Mouse (Mus musculus): Measurements from ENCODE around the gene Ajap1. TPM values are rescaled to one million over a fixed set of nuclear protein-coding genes. Genes with fewer than 3 reads are reported as not detected.

Ajap1 gene
- total and polyA plus RNA-seq, 3 experiments, result not detected

GRCm38 (mm10) chr4:153484392-153484791 is 1.8 kb upstream of the Ajap1 start:
- in situ Hi-C loops (cut with MboI; ENCODE audit: low pct_ligation_motif_present, low pct_unique_long_range_greater_than_20kb, low sequenced_read_pairs) (no loop called here), dilution Hi-C loops (cut with MboI; ENCODE audit: extremely low pct_ligation_motif_present, extremely low pct_unique_long_range_greater_than_20kb, low sequenced_read_pairs) (no loop called here)
- TF ChIP-seq MXI1 (IDR thresholded peaks at IDR 0.05; ENCODE audit: low read depth, low read length), result no peak
- no peak for TF ChIP-seq CTCF (conservative IDR thresholded peaks at IDR 0.05 in 1 of 2, IDR thresholded peaks at IDR 0.05 in 1 of 2; ENCODE audit: low read depth in 2 of 2, low read length in 2 of 2)
- no peak for TF ChIP-seq MAFK (IDR thresholded peaks at IDR 0.05; ENCODE audit: insufficient replicate concordance, low read length)
- TF ChIP-seq ZNF384 (IDR thresholded peaks at IDR 0.05; ENCODE audit: low read depth, low read length), result no peak
- TF ChIP-seq CHD2 (IDR thresholded peaks at IDR 0.05; ENCODE audit: low read length), result no peak
- no peak for TF ChIP-seq UBTF (IDR thresholded peaks at IDR 0.05; ENCODE audit: low read depth, low read length)
- no peak for TF ChIP-seq NELFE (IDR thresholded peaks at IDR 0.05; ENCODE audit: low read depth, low read length)
- no peak for TF ChIP-seq CHD1 (IDR thresholded peaks at IDR 0.05; ENCODE audit: low read depth, low read length)
- TF ChIP-seq USF1 (IDR thresholded peaks at IDR 0.05; ENCODE audit: low read depth, low read length), result no peak
- no peak for TF ChIP-seq MAX (IDR thresholded peaks at IDR 0.05; ENCODE audit: low read length)
- no peak for TF ChIP-seq ELF1 (IDR thresholded peaks at IDR 0.05; ENCODE audit: low read depth, low read length)

GRCm38 (mm10) chr4:153481361-153482234 is 1.0 kb downstream of the Ajap1 start:
- DNase-seq (ENCODE audit: extremely low read depth), result no peak
- dilution Hi-C loops (cut with MboI; ENCODE audit: extremely low pct_ligation_motif_present, extremely low pct_unique_long_range_greater_than_20kb, low sequenced_read_pairs) (no loop called here), in situ Hi-C loops (cut with MboI; ENCODE audit: low pct_ligation_motif_present, low pct_unique_long_range_greater_than_20kb, low sequenced_read_pairs) (no loop called here)
- Histone ChIP-seq H3K4me1 (ENCODE audit: control insufficient read depth in 1 of 2, insufficient read depth in 2 of 2) (no peaks in the 10 kb centered on the region), H3K4me3 (replicated peaks in 1 of 3; ENCODE audit: low read depth in 2 of 3, low read length in 2 of 3, poor library complexity in 1 of 3) (no peak overlapping the region), H3K36me3 (replicated peaks in 1 of 2; ENCODE audit: control insufficient read depth in 1 of 2, insufficient read depth in 1 of 2, low read length in 1 of 2) (no peaks in the 10 kb centered on the region), H3K79me2 (replicated peaks; ENCODE audit: control insufficient read depth, extremely low read depth, insufficient read depth, poor library complexity, severe bottlenecking) (no peaks in the 10 kb centered on the region), H3K27me3 (replicated peaks) (no peaks in the 10 kb centered on the region), H3K27ac (ENCODE audit: insufficient read depth, low read depth) (no peak overlapping the region), H3K4me2 (ENCODE audit: insufficient read depth, low read depth, poor library complexity, severe bottlenecking) (no peak overlapping the region), H3K9ac (ENCODE audit: insufficient read depth, low read depth) (no peak overlapping the region), H3K9me3 (replicated peaks; ENCODE audit: low read length) (peaks cover 93% of the 10 kb centered on the region)
- TF ChIP-seq IRF4 (IDR thresholded peaks at IDR 0.05; ENCODE audit: low read depth, low read length), result no peak
- TF ChIP-seq NRF1 (IDR thresholded peaks at IDR 0.05; ENCODE audit: low read depth, low read length), result no peak
- TF ChIP-seq POLR2A (IDR thresholded peaks at IDR 0.05; ENCODE audit: low read depth, low read length), result no peak
- no peak for TF ChIP-seq RAD21 (IDR thresholded peaks at IDR 0.05; ENCODE audit: low read depth, low read length)
- no peak for TF ChIP-seq JUN (IDR thresholded peaks at IDR 0.05; ENCODE audit: insufficient read depth, low read depth, low read length)
- no peak for TF ChIP-seq CHD2 (IDR thresholded peaks at IDR 0.05; ENCODE audit: low read length)
- no peak for TF ChIP-seq PAX5 (IDR thresholded peaks at IDR 0.05; ENCODE audit: low read length)
- no peak for TF ChIP-seq POLR2AphosphoS2 (IDR thresholded peaks at IDR 0.05; ENCODE audit: low read depth, low read length)
- no peak for TF ChIP-seq TBP (conservative IDR thresholded peaks at IDR 0.05; ENCODE audit: low read depth, low read length)
- no peak for TF ChIP-seq KAT2A (IDR thresholded peaks at IDR 0.05; ENCODE audit: insufficient replicate concordance, low read length)
- no peak for TF ChIP-seq MAX (IDR thresholded peaks at IDR 0.05; ENCODE audit: low read length)
- TF ChIP-seq USF1 (IDR thresholded peaks at IDR 0.05; ENCODE audit: low read depth, low read length), result no peak
- no peak for TF ChIP-seq MEF2A (IDR thresholded peaks at IDR 0.05; ENCODE audit: borderline replicate concordance, low read depth, low read length)
- no peak for TF ChIP-seq NELFE (IDR thresholded peaks at IDR 0.05; ENCODE audit: low read depth, low read length)
- no peak for TF ChIP-seq RCOR1 (conservative IDR thresholded peaks at IDR 0.05; ENCODE audit: low read depth, low read length)
- no peak for TF ChIP-seq TCF12 (IDR thresholded peaks at IDR 0.05; ENCODE audit: low read depth, low read length)
- no peak for TF ChIP-seq BHLHE40 (IDR thresholded peaks at IDR 0.05; ENCODE audit: low read depth, low read length)
- no peak for TF ChIP-seq ZMIZ1 (IDR thresholded peaks at IDR 0.05; ENCODE audit: low read depth, low read length)
- TF ChIP-seq GABPA (IDR thresholded peaks at IDR 0.05; ENCODE audit: insufficient replicate concordance, low read depth, low read length), result no peak

More at GRCm38 (mm10) chr4:153484392-153484791, 1.8 kb upstream of the Ajap1 start:
- no peaks in the 10 kb centered on the region for H3K79me2 ChIP-seq (replicated peaks; ENCODE audit: control insufficient read depth, extremely low read depth, insufficient read depth, poor library complexity, severe bottlenecking)
- H3K9me3 ChIP-seq (replicated peaks; ENCODE audit: low read length), result peaks cover 93% of the 10 kb centered on the region
- DNase-seq (ENCODE audit: extremely low read depth), result no peak
- H3K4me3 ChIP-seq (replicated peaks in 1 of 3; ENCODE audit: low read depth in 2 of 3, low read length in 2 of 3, poor library complexity in 1 of 3), result no peak overlapping the region
- no peak overlapping the region for H3K4me2 ChIP-seq (ENCODE audit: insufficient read depth, low read depth, poor library complexity, severe bottlenecking)
- no peaks in the 10 kb centered on the region for H3K27me3 ChIP-seq (replicated peaks)
- no peak overlapping the region for H3K9ac ChIP-seq (ENCODE audit: insufficient read depth, low read depth)
- no peaks in the 10 kb centered on the region for H3K36me3 ChIP-seq (replicated peaks in 1 of 2; ENCODE audit: control insufficient read depth in 1 of 2, insufficient read depth in 1 of 2, low read length in 1 of 2)
- no peaks in the 10 kb centered on the region for H3K4me1 ChIP-seq (ENCODE audit: control insufficient read depth in 1 of 2, insufficient read depth in 2 of 2)
- H3K27ac ChIP-seq (ENCODE audit: insufficient read depth, low read depth), result no peak overlapping the region
